Mouse (Mus musculus): ENCODE results near the gene Lipk. TPM values are rescaled to one million over a fixed set of nuclear protein-coding genes. Genes with fewer than 3 reads are reported as not detected.
A peak's percentile ranks its signal among the peaks of the same experiment; 100 is the strongest.

Gene Lipk
- polyA plus RNA-seq (2014; fragmentation: Nextera tagmentation; extraction: Ambion mirVana), result not detected in 2 replicates

DNA sequence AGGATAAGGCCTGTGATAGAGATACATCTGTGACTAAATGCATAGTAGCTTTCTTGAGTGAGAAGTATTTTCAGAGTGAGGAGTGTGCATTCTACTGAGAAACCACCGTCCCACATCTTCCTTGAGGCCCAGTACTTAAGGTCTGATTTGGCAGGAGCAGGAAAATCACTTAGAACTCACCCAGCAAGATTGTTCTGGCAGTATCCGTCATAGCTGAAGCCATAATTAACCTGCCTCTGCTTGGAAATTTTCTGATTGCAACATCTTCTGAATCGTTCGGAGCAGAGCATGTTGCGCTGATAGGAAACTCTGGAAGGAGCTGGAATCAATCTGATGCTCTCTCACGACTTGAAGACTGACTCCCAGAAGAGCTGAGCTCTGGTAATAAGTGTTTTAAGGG lies at the start of gene Lipk:
Lipk (plus strand) TSS at position 289 of the 400 bp plus-strand sequence.
- no peak within 1 kb of the TSS for H3K9ac ChIP-seq
- DNase-seq (ENCODE audit: low spot score) (no peak), ATAC-seq (ENCODE audit: low FRiP score) (no peak)
- no peak within 1 kb of the TSS for H3K27ac ChIP-seq
- H3K4me2 ChIP-seq (replicated peaks), result no peak within 1 kb of the TSS
- H3K4me1 ChIP-seq (replicated peaks; ENCODE audit: control insufficient read depth, insufficient read depth, low read length), result no peaks in the 10 kb centered on the region
- 88% methylated on average over 6 of the region's 6 CpGs for WGBS
- no peaks in the 10 kb centered on the region for H3K27me3 ChIP-seq (ENCODE audit: control insufficient read depth, insufficient read depth, low read length)
- H3K4me3 ChIP-seq (replicated peaks; ENCODE audit: low read length), result no peak within 1 kb of the TSS
- no peaks in the 10 kb centered on the region for H3K9me3 ChIP-seq (ENCODE audit: control insufficient read depth, low read length)
- H3K36me3 ChIP-seq (replicated peaks; ENCODE audit: control insufficient read depth, insufficient read depth), result no peaks in the 10 kb centered on the region

DNA sequence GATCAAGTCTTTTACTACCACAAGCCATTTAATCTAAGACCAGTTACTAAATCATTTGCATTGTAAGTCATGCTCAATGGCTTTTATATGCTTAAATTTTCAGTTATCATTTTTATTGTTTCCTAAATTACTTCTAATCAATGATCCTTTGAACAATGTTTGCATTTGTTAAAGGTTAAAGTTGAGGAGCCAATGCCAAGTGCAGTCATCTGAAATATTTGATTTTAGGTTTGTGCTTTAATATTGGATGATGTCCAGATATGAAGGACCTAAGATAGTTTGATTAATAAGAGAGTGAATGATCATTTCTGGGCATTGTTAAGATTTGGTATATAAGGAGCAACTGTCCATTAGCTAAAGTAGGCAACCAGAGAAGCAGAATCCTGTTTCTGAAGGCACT lies 47.2 kb upstream of the Lipk start, which contains the start of gene Lipf:
Lipf (plus strand) TSS at position 301 of the 400 bp plus-strand sequence.
- no peak within 1 kb of the TSS for H3K27ac ChIP-seq
- no peak within 1 kb of the TSS for H3K9ac ChIP-seq
- no peaks in the 10 kb centered on the region for H3K9me3 ChIP-seq (ENCODE audit: control insufficient read depth, low read length)
- no peak within 1 kb of the TSS for H3K4me3 ChIP-seq (replicated peaks; ENCODE audit: low read length)
- H3K4me2 ChIP-seq (replicated peaks), result no peak within 1 kb of the TSS
- DNase-seq (ENCODE audit: low spot score) (peak; percentile 16), ATAC-seq (ENCODE audit: low FRiP score) (no peak)
- H3K36me3 ChIP-seq (replicated peaks; ENCODE audit: control insufficient read depth, insufficient read depth), result no peaks in the 10 kb centered on the region
- H3K27me3 ChIP-seq (ENCODE audit: control insufficient read depth, insufficient read depth, low read length), result no peaks in the 10 kb centered on the region
- no peaks in the 10 kb centered on the region for H3K4me1 ChIP-seq (replicated peaks; ENCODE audit: control insufficient read depth, insufficient read depth, low read length)

DNA sequence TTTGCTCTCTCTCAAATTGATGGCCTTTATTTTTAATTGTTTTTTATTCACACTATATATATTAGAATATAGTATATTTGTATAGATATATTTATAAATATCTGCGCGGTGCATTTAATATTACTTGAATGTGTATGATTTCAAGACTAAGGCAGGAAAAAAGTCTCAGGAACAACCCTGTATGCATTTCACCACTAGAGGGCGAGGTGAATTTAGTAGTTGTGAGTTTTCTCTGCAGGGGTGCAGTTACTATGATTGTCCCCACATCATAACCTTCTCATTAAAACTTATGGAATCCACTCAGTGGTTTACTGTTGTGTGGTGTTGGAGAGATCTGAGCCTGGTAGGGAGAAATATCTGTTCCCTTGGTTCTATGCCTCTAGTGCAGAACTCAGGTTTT lies 29.1 kb upstream of the Lipk start:
- ATAC-seq (ENCODE audit: low FRiP score) (no peak), DNase-seq (ENCODE audit: low spot score) (peak; percentile 44)
- Histone ChIP-seq H3K4me2 (replicated peaks) (no peak overlapping the region), H3K4me3 (replicated peaks; ENCODE audit: low read length) (no peak overlapping the region), H3K4me1 (replicated peaks; ENCODE audit: control insufficient read depth, insufficient read depth, low read length) (no peaks in the 10 kb centered on the region), H3K9me3 (ENCODE audit: control insufficient read depth, low read length) (no peaks in the 10 kb centered on the region), H3K27me3 (ENCODE audit: control insufficient read depth, insufficient read depth, low read length) (no peaks in the 10 kb centered on the region), H3K27ac (no peak overlapping the region), H3K9ac (no peak overlapping the region), H3K36me3 (replicated peaks; ENCODE audit: control insufficient read depth, insufficient read depth) (no peaks in the 10 kb centered on the region)
- 51% methylated on average over 3 of the region's 3 CpGs for WGBS

DNA sequence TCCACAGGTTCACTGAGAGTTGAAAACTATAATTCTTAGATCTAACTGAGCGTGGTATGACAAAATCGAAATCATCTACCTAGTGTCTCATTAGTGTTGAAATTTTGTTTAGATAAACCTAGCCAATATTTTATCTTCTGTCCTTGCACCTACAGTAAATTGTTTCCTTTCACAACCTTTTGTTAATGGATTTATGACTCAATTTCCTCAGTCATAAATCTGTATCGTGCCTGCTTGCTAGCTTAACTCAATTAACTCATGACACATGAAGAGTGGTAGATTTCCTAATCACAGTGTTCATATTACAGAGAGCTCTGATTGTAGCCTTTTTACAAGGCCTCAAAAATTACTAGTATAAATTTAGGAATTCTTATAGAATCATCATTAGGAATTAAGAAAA lies 25.0 kb upstream of the Lipk start:
- H3K4me2 ChIP-seq (replicated peaks), result no peak overlapping the region
- 89% methylated on average over 3 of the region's 3 CpGs for WGBS

DNA sequence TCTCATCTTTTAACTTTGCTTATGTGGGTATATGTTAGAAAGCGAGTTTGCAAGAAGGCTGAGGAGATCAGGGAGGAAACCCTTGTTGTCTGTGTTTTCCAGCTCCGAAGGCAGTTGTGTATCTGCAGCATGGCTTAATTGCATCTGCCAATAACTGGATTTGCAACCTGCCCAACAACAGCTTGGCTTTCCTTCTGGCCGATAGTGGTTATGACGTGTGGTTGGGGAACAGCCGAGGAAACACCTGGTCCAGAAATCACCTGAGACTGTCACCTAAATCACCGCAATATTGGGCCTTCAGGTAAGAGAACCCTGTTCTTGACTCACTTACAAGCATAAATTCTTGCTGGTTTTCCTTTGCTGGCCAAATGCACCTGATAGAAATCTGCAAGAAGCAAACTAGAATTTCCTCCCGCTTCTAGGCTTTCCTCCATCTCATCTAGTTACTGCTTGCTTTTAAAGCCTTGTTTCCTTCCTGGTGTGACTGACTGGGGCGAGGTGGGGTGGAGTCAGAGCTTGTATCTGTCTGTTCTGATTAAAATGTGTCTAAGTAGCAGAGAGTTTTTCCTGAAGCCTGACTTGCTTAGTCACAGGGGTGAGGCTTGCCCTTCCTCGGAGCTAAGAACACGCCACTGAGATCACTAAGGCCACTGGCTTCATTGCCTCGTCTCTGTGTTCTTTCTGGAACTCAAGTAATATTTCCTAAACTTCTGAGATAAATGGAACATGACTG lies 13.5 kb downstream of the Lipk start:
- Histone ChIP-seq H3K4me2 (replicated peaks) (no peak overlapping the region), H3K4me3 (replicated peaks; ENCODE audit: low read length) (no peak overlapping the region), H3K36me3 (replicated peaks; ENCODE audit: control insufficient read depth, insufficient read depth) (no peaks in the 10 kb centered on the region), H3K9me3 (ENCODE audit: control insufficient read depth, low read length) (no peaks in the 10 kb centered on the region), H3K27me3 (ENCODE audit: control insufficient read depth, insufficient read depth, low read length) (no peaks in the 10 kb centered on the region), H3K9ac (no peak overlapping the region), H3K4me1 (replicated peaks; ENCODE audit: control insufficient read depth, insufficient read depth, low read length) (no peaks in the 10 kb centered on the region), H3K27ac (no peak overlapping the region)
- WGBS, result 89% methylated on average over 11 of the region's 11 CpGs
- no peak for DNase-seq (ENCODE audit: low spot score)
- no peak for ATAC-seq (ENCODE audit: low FRiP score)

More for the DNA sequence above, 25.0 kb upstream of the Lipk start:
- no peaks in the 10 kb centered on the region for H3K9me3 ChIP-seq (ENCODE audit: control insufficient read depth, low read length)
- no peak overlapping the region for H3K27ac ChIP-seq
- H3K4me3 ChIP-seq (replicated peaks; ENCODE audit: low read length), result no peak overlapping the region
- ATAC-seq (ENCODE audit: low FRiP score) (no peak), DNase-seq (ENCODE audit: low spot score) (no peak)
- H3K27me3 ChIP-seq (ENCODE audit: control insufficient read depth, insufficient read depth, low read length), result no peaks in the 10 kb centered on the region
- H3K4me1 ChIP-seq (replicated peaks; ENCODE audit: control insufficient read depth, insufficient read depth, low read length), result no peaks in the 10 kb centered on the region
- no peak overlapping the region for H3K9ac ChIP-seq
- no peaks in the 10 kb centered on the region for H3K36me3 ChIP-seq (replicated peaks; ENCODE audit: control insufficient read depth, insufficient read depth)

- H3K36me3 ChIP-seq (replicated peaks; ENCODE audit: control insufficient read depth, insufficient read depth), result no peaks in the 10 kb centered on the region
- H3K4me3 ChIP-seq (replicated peaks; ENCODE audit: low read length), result no peak overlapping the region
- H3K9me3 ChIP-seq (ENCODE audit: control insufficient read depth, low read length), result no peaks in the 10 kb centered on the region
- no peaks in the 10 kb centered on the region for H3K27me3 ChIP-seq (ENCODE audit: control insufficient read depth, insufficient read depth, low read length)
- ATAC-seq (ENCODE audit: low FRiP score) (no peak), DNase-seq (ENCODE audit: low spot score) (peak; percentile 47)
- 57% methylated on average over 3 of the region's 3 CpGs for WGBS
- H3K4me1 ChIP-seq (replicated peaks; ENCODE audit: control insufficient read depth, insufficient read depth, low read length), result no peaks in the 10 kb centered on the region
- H3K9ac ChIP-seq, result no peak overlapping the region
- H3K27ac ChIP-seq, result no peak overlapping the region
- H3K4me2 ChIP-seq (replicated peaks), result no peak overlapping the region
These were observed 14.7 kb downstream of the Lipk start for GRCm38 (mm10) chr19:34022759-34023158.

DNA sequence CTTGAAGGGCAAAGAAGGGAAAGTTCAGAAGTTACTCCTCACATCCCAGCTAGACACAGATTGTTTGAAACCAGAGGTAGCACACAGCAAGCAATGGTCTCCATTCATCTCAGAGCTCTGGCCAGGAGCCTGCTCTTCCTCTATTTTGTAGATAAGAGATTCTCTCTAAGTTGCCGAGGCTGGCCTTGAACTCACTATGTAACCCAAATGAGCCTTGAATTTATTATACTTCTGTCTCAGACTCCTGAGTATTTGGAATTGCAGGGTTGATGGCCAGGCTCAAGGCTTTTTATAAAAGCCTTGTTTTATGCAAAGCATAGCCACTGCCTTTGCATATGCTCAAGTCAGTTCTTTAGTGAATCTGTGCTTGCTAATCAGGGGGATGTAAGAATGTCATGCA lies 31.6 kb downstream of the Lipk start:
- Histone ChIP-seq H3K4me3 (replicated peaks; ENCODE audit: low read length) (no peak overlapping the region), H3K4me1 (replicated peaks; ENCODE audit: control insufficient read depth, insufficient read depth, low read length) (no peaks in the 10 kb centered on the region), H3K9ac (no peak overlapping the region), H3K27ac (no peak overlapping the region), H3K4me2 (replicated peaks) (no peak overlapping the region), H3K36me3 (replicated peaks; ENCODE audit: control insufficient read depth, insufficient read depth) (no peaks in the 10 kb centered on the region), H3K9me3 (ENCODE audit: control insufficient read depth, low read length) (no peaks in the 10 kb centered on the region), H3K27me3 (ENCODE audit: control insufficient read depth, insufficient read depth, low read length) (no peaks in the 10 kb centered on the region)
- DNase-seq (ENCODE audit: low spot score) (no peak), ATAC-seq (ENCODE audit: low FRiP score) (no peak)
- 84% methylated on average over 1 of the region's 1 CpGs for WGBS

DNA sequence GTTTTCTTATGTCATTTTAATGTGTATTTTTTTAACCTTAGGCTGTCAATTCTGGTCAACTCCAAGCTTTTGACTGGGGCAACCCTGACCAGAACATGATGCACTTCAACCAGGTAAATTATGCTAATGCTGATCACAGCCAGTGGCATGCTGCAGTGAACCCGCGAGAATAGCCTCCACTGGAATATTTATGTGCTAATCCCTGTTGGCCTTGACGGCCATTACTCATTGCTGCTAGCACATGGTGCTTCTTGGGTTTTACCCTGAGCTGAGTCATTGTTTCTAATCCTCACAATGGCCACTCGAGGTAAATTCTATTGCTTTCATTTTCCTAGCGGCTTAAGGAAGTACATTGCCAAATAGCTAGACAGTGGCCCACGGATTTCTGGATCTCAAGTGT lies 34.9 kb downstream of the Lipk start:
- H3K27me3 ChIP-seq (ENCODE audit: control insufficient read depth, insufficient read depth, low read length), result no peaks in the 10 kb centered on the region
- H3K9me3 ChIP-seq (ENCODE audit: control insufficient read depth, low read length), result no peaks in the 10 kb centered on the region
- H3K4me2 ChIP-seq (replicated peaks), result no peak overlapping the region
- ATAC-seq (ENCODE audit: low FRiP score) (no peak), DNase-seq (ENCODE audit: low spot score) (no peak)
- H3K36me3 ChIP-seq (replicated peaks; ENCODE audit: control insufficient read depth, insufficient read depth), result no peaks in the 10 kb centered on the region
- H3K27ac ChIP-seq, result no peak overlapping the region
- no peak overlapping the region for H3K9ac ChIP-seq
- 62% methylated on average over 6 of the region's 6 CpGs for WGBS
- H3K4me1 ChIP-seq (replicated peaks; ENCODE audit: control insufficient read depth, insufficient read depth, low read length), result no peaks in the 10 kb centered on the region
- no peak overlapping the region for H3K4me3 ChIP-seq (replicated peaks; ENCODE audit: low read length)

GRCm38 (mm10) chr19:34049371-34050039 lies 41.4 kb downstream of the Lipk start:
- Histone ChIP-seq H3K36me3 (replicated peaks; ENCODE audit: control insufficient read depth, insufficient read depth) (no peaks in the 10 kb centered on the region), H3K4me1 (replicated peaks; ENCODE audit: control insufficient read depth, insufficient read depth, low read length) (no peaks in the 10 kb centered on the region), H3K27me3 (ENCODE audit: control insufficient read depth, insufficient read depth, low read length) (no peaks in the 10 kb centered on the region), H3K4me2 (replicated peaks) (no peak overlapping the region), H3K27ac (no peak overlapping the region), H3K9ac (no peak overlapping the region), H3K9me3 (ENCODE audit: control insufficient read depth, low read length) (no peaks in the 10 kb centered on the region), H3K4me3 (replicated peaks; ENCODE audit: low read length) (no peak overlapping the region)
- ATAC-seq (ENCODE audit: low FRiP score), result no peak
- DNase-seq (ENCODE audit: low spot score), result no peak
- 95% methylated on average over 3 of the region's 3 CpGs for WGBS
